Mouse (Mus musculus): ENCODE data around the gene Icam2. TPM values are rescaled to one million over a fixed set of nuclear protein-coding genes. Genes with fewer than 3 reads are reported as not detected.

The Icam2 gene
- 77.7 and 86.1 TPM in 2 replicates for polyA plus RNA-seq (2015; fragmentation: Nextera tagmentation; extraction: Ambion mirVana)

DNA sequence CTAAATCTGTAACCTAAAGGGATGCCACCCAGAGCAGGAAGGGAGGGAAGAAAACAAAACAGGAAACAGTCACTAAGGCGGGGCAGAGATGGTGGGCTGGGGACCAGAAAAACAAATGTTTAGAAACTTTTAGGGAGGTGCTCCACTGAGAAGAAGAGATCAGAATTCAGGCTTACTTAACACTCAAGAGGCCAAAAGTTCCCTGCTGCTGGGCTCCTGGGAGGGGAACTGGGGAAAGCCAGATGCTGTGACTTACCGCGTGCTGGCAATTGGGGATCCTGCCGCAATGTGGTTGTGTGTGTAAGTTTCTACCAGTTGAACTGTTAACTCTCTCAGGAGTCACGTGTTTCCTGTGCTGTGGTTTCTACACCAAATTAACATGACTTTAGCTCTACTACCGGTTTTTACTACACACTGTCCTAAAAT lies at the start of gene Icam2:
Gene Icam2 (minus strand): TSS at position 285 of the 426 bp plus-strand sequence.
- H3K36me3 ChIP-seq = no peaks in the 10 kb centered on the region
- no peak within 1 kb of the TSS for H3K9ac ChIP-seq
- H3K4me1 ChIP-seq = peaks cover 32% of the 10 kb centered on the region
- WGBS = 62% methylated on average over 6 of the region's 6 CpGs
- H3K4me3 ChIP-seq = no peak within 1 kb of the TSS
- H3K9me3 ChIP-seq = no peaks in the 10 kb centered on the region
- H3K27me3 ChIP-seq (replicated peaks) = no peaks in the 10 kb centered on the region
- no peak for ATAC-seq (ENCODE audit: extremely low read depth, insufficient number of reproducible peaks, low FRiP score, low TSS enrichment)
- 0 out of 2 replicates have a peak within 1 kb of the TSS, but pooled peaks have one; percentile 1 for H3K4me2 ChIP-seq
- H3K27ac ChIP-seq (replicated peaks) = peak within 1 kb of the TSS; percentile 29

DNA sequence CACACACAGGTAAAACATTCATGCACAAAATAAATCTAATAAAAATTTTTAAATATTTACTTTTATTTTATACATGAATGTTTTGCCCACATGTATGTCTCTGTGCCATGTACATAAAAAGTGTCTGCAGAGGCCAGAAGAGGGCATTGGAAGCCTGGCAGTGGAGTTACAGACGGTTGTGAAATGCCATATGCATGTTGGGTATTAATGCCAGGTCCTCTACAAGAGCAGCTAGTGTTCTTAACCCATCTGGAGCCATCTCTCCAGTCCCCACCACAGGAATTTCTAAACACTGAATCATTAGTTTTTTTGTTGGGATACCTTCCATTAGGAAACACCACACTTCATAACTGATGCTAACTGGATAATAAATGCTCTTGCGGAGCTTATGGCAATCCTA lies 49.7 kb upstream of the Icam2 start:
- 87% methylated on average over 2 of the region's 2 CpGs for WGBS
- H3K4me2 ChIP-seq = no peak overlapping the region
- no peak for ATAC-seq (ENCODE audit: extremely low read depth, insufficient number of reproducible peaks, low FRiP score, low TSS enrichment)

DNA sequence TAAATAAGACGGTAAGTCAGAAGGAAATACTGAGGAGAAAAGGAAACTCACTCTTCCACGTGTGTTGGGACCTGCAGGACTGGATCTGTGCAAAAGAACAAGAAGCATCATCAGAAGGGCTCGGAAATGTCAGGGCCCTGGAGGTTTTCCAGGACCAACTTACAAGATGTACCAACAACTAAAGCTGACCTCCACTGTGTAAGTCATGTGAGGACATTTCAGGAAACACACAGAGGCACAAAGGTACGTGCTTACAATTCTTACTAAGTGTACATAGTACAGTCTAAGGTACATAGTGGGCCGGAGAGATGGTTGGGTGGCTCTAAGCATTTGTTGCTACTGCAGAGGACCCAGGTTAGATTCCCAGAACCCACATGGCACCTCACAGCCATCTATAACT lies 49.2 kb upstream of the Icam2 start:
- ATAC-seq (ENCODE audit: extremely low read depth, insufficient number of reproducible peaks, low FRiP score, low TSS enrichment) = no peak
- Histone ChIP-seq H3K4me2 (no peak overlapping the region), H3K4me1 (peaks cover 15% of the 10 kb centered on the region), H3K9ac (no peak overlapping the region), H3K4me3 (no peak overlapping the region), H3K27me3 (replicated peaks) (no peaks in the 10 kb centered on the region), H3K9me3 (no peaks in the 10 kb centered on the region), H3K36me3 (peaks cover 16% of the 10 kb centered on the region), H3K27ac (replicated peaks) (no peak overlapping the region)
- 78% methylated on average over 5 of the region's 5 CpGs for WGBS

More for the DNA sequence above, 49.7 kb upstream of the Icam2 start:
- no peak overlapping the region for H3K9ac ChIP-seq
- no peaks in the 10 kb centered on the region for H3K27me3 ChIP-seq (replicated peaks)
- H3K9me3 ChIP-seq = no peaks in the 10 kb centered on the region
- peaks cover 13% of the 10 kb centered on the region for H3K36me3 ChIP-seq
- H3K4me1 ChIP-seq = peaks cover 15% of the 10 kb centered on the region
- H3K4me3 ChIP-seq = no peak overlapping the region
- H3K27ac ChIP-seq (replicated peaks) = no peak overlapping the region

DNA sequence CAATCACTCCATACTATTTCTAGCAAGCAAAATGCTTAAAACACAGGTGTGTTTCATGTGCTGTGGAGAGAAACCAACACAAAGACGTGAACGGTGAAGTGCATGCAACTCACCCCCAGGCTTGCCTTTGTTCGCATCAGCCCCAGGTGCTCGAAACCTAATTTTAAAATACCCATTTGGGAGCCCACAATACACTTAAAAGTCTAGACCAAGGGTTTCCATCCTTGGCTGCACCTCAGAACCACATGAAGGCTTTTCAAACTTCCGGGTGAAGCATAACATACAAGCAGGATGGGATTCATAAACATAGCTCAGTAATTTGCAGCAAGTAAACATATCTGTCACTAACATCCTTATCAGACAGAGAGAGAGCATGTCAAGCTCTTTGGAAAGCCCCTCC lies 42.5 kb upstream of the Icam2 start:
- no peak for ATAC-seq (ENCODE audit: extremely low read depth, insufficient number of reproducible peaks, low FRiP score, low TSS enrichment)

DNA sequence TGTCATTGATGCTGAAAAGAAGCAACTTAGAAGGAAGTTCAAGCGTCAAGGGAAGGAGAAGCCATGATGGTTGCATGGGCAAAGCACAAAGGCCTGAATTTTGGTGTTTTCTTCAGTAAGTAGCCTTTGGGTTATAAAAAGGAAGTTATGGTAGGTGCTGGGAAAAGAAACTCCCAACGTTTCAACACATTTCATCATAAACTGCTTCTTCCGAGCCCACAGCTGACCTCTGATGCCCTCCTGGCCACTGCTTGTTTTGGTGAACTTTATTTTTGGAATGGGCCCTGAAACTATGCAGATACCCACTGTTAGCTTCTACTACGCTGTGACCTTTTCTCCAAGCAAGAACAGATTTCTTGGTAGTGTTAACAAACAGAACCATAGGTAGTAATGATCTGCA lies 41.8 kb upstream of the Icam2 start:
- H3K4me3 ChIP-seq = no peak overlapping the region
- no peaks in the 10 kb centered on the region for H3K27me3 ChIP-seq (replicated peaks)
- no peak overlapping the region for H3K9ac ChIP-seq
- no peak overlapping the region for H3K27ac ChIP-seq (replicated peaks)
- 64% methylated on average over 4 of the region's 4 CpGs for WGBS
- H3K4me1 ChIP-seq = peaks cover 10% of the 10 kb centered on the region; the same call in 1 of the 2 replicates
- no peaks in the 10 kb centered on the region for H3K9me3 ChIP-seq
- ATAC-seq (ENCODE audit: extremely low read depth, insufficient number of reproducible peaks, low FRiP score, low TSS enrichment) = no peak
- H3K36me3 ChIP-seq = peaks cover 27% of the 10 kb centered on the region
- H3K4me2 ChIP-seq = no peak overlapping the region

More for the DNA sequence above, 42.5 kb upstream of the Icam2 start:
- Histone ChIP-seq H3K4me2 (no peak overlapping the region), H3K4me3 (no peak overlapping the region), H3K9me3 (no peaks in the 10 kb centered on the region), H3K9ac (no peak overlapping the region), H3K27ac (replicated peaks) (no peak overlapping the region), H3K27me3 (replicated peaks) (no peaks in the 10 kb centered on the region), H3K36me3 (peaks cover 23% of the 10 kb centered on the region), H3K4me1 (peaks cover 10% of the 10 kb centered on the region; the same call in 1 of the 2 replicates)
- WGBS = 83% methylated on average over 5 of the region's 5 CpGs

DNA sequence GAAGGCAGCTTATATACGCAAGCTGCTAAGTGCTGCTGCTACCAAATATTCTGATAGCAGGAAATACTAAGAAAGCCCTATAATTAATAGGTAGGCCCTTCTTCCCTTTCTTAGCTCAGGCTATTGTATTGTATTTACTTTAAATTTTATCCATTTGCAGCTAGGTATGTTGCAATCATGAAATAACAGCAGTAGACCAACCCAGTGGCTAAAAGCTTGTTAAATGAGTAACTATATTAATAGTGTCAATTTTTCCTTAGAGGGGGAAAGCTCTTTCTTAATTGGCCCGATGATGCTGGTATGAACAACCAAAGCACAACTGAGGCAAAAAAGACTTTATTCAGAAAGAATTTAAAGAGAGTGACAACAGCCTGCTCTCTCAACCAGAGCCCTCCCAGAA lies 40.7 kb upstream of the Icam2 start:
- H3K4me1 ChIP-seq = peaks cover 10% of the 10 kb centered on the region; the same call in 1 of the 2 replicates
- H3K4me2 ChIP-seq = no peak overlapping the region
- WGBS = 86% methylated on average over 2 of the region's 2 CpGs
- no peak overlapping the region for H3K9ac ChIP-seq
- no peak overlapping the region for H3K27ac ChIP-seq (replicated peaks)
- no peak for ATAC-seq (ENCODE audit: extremely low read depth, insufficient number of reproducible peaks, low FRiP score, low TSS enrichment)
- H3K36me3 ChIP-seq = peaks cover 19% of the 10 kb centered on the region
- no peak overlapping the region for H3K4me3 ChIP-seq
- H3K9me3 ChIP-seq = no peaks in the 10 kb centered on the region
- H3K27me3 ChIP-seq (replicated peaks) = no peaks in the 10 kb centered on the region

DNA sequence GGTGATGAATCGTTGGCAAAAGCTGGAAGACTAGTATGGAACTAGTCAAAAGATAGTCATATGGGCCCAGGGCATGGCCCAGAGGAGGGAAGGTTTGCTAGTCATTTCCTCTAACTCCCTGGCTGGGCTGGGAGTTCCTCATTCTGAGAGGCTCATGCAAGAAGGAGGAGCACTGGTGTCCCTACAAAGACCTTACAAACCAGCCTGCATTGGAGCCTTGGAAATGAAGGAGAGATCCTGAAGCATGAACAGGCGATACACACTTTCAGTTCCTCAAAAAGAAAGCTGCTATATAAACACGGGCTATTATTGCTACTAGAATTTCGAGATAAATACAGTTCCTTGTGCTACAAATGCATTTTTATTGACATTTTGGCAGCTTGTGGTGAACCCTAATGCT lies 40.2 kb upstream of the Icam2 start:
- ATAC-seq (ENCODE audit: extremely low read depth, insufficient number of reproducible peaks, low FRiP score, low TSS enrichment) = no peak
- no peak overlapping the region for H3K9ac ChIP-seq
- no peak overlapping the region for H3K4me2 ChIP-seq
- no peaks in the 10 kb centered on the region for H3K27me3 ChIP-seq (replicated peaks)
- H3K9me3 ChIP-seq = no peaks in the 10 kb centered on the region
- H3K36me3 ChIP-seq = peaks cover 23% of the 10 kb centered on the region
- H3K4me1 ChIP-seq = peaks cover 10% of the 10 kb centered on the region; the same call in 1 of the 2 replicates
- 81% methylated on average over 4 of the region's 4 CpGs for WGBS
- no peak overlapping the region for H3K4me3 ChIP-seq
- no peak overlapping the region for H3K27ac ChIP-seq (replicated peaks)

DNA sequence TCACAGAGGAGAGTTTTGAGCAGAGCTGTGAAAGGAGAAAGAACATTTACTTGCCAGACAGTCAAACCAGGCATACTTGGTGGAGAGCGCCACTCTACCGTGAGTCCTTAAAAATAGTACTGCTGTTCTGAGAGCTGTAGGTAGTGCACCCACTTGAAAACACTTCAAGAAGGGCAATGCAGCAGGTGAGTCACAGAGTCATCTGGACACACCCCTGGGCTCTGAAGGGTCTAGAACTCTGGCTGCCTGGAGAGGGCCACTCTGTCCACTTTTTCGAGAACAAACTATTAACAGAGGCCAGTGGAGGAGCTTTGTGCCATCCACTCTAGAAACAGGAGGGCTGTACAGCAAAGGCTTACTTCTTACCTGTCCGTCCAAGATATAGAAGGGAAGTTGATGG lies 38.6 kb upstream of the Icam2 start:
- no peak overlapping the region for H3K27ac ChIP-seq (replicated peaks)

DNA sequence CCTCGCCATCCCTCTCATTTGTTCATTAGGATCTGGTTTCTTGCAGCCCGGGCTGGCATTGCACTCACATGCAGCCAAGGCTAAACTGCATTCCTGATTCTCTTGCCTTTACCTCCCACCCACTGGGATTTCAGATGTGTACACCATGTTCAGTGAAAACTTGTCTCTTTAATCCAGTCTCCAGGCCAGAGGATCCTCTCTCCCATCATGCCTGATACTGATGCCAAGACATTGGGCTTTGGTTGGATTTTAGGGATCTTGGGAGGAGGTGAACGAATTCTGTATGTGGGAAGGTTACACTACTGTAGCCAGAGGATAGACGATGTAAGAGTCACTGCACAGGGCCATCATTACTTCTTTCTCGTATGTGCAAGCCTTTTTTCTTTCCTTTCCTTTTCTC lies 37.3 kb upstream of the Icam2 start:
- ATAC-seq (ENCODE audit: extremely low read depth, insufficient number of reproducible peaks, low FRiP score, low TSS enrichment) = no peak
- WGBS = 76% methylated on average over 5 of the region's 5 CpGs
- Histone ChIP-seq H3K4me1 (peaks cover 10% of the 10 kb centered on the region; the same call in 1 of the 2 replicates), H3K27ac (replicated peaks) (no peak overlapping the region), H3K27me3 (replicated peaks) (no peaks in the 10 kb centered on the region), H3K36me3 (peaks cover 25% of the 10 kb centered on the region), H3K9me3 (no peaks in the 10 kb centered on the region), H3K4me2 (no peak overlapping the region), H3K9ac (no peak overlapping the region), H3K4me3 (no peak overlapping the region)

More for the DNA sequence above, 38.6 kb upstream of the Icam2 start:
- Histone ChIP-seq H3K4me3 (no peak overlapping the region), H3K9me3 (no peaks in the 10 kb centered on the region), H3K9ac (no peak overlapping the region), H3K36me3 (peaks cover 24% of the 10 kb centered on the region), H3K4me2 (no peak overlapping the region), H3K27me3 (replicated peaks) (no peaks in the 10 kb centered on the region), H3K4me1 (peaks cover 10% of the 10 kb centered on the region; the same call in 1 of the 2 replicates)
- WGBS = 56% methylated on average over 4 of the region's 4 CpGs
- ATAC-seq (ENCODE audit: extremely low read depth, insufficient number of reproducible peaks, low FRiP score, low TSS enrichment) = no peak

DNA sequence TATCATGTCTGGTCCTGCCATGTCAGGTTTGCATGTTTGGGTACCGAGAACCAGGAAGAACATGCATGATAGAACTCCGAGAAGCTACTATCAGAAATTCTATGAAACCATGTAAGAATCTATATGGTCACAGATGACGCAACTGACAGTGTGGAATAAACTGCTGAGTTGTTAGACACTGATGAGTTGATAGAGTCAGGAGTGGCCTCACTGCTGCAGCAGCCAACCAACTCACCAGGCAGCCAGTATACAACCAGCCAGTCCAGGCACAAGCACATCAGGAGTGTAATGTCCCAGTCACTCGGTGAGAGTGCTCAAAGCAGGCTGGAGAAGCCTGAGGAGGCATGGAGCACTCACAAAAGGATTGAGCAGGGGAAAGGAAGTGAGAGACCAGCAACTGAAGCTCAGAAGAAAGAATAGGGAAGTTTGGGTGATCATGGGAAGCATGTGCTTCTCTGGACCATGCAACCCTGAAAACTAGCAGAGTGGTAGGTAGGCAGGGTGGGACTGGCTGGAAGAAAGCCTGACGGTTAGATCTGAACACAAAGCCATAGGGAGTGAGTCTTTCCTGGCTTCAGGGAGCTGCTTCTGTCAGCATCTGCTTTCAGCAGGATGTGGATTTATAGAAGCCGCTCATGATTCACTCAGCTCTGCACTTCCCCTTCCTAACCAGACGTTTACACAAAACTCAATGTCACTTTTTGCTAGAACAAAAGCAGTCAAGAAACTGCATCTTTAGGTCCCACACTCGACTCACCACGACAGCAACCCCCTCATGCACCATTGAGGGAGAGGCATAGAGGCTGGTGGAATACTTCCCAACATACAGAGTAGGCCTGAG lies 31.6 kb upstream of the Icam2 start:
- Histone ChIP-seq H3K27ac (replicated peaks) (no peak overlapping the region), H3K4me2 (no peak overlapping the region), H3K9me3 (no peaks in the 10 kb centered on the region), H3K27me3 (replicated peaks) (no peaks in the 10 kb centered on the region), H3K4me3 (no peak overlapping the region), H3K36me3 (peaks cover 14% of the 10 kb centered on the region), H3K4me1 (peaks cover 13% of the 10 kb centered on the region; the same call in 1 of the 2 replicates), H3K9ac (no peak overlapping the region)
- WGBS = 74% methylated on average over 9 of the region's 9 CpGs
- no peak for ATAC-seq (ENCODE audit: extremely low read depth, insufficient number of reproducible peaks, low FRiP score, low TSS enrichment)

DNA sequence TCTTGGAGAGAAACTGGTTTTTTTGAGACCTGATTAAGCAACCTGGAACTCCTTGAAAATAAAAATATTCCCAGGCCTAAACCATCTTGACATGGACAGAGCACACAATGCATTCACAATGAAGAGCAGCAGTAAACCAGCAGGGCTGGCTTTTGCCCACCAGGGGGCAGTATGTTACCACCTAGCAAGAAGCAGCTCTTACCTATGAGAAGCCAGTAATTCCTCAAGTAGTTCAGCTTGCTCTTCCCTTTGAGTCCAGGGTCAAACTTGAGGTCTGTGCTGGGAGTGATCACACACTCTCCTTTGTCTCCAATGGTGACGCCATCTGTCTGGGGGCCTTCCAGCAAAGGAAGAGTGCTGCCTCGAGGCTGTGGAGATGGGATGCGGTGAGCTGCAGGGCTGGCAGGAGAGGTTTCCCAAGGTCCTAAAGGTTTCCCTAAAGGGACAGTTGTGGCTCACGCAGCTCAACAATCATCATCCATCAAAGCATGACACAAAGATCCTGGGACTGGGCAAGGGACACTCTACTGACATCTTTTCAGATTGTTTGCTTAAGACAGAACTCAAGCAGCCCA lies 30.8 kb upstream of the Icam2 start:
- WGBS = 38% methylated on average over 4 of the region's 4 CpGs
- no peaks in the 10 kb centered on the region for H3K27me3 ChIP-seq (replicated peaks)
- peaks cover 13% of the 10 kb centered on the region; the same call in 1 of the 2 replicates for H3K4me1 ChIP-seq
- no peak overlapping the region for H3K4me2 ChIP-seq
- no peak overlapping the region for H3K9ac ChIP-seq
- H3K4me3 ChIP-seq = no peak overlapping the region
- H3K27ac ChIP-seq (replicated peaks) = no peak overlapping the region
- ATAC-seq (ENCODE audit: extremely low read depth, insufficient number of reproducible peaks, low FRiP score, low TSS enrichment) = no peak
- H3K36me3 ChIP-seq = peaks cover 20% of the 10 kb centered on the region
- no peaks in the 10 kb centered on the region for H3K9me3 ChIP-seq

All from heart, embryonic 13.5 days (tissue).